Mouse (Mus musculus) intestine, postnatal 0 days (tissue): ENCODE measurements at regions not wholly inside any gene's neighbourhood (a gene's known extent, or its start where the extent isn't known, plus 50 kb on each side); places are given as distances from the start of the nearest gene placed in this dataset.

Experiments used
- ATAC-seq: fragments of 200-750 bp; cut with Nextera tagmentation; 2 replicates; pipeline ENCODE4 v1.8.0; 2017; ENCODE audit warnings: mild to moderate bottlenecking, moderate TSS enrichment, moderate library complexity
- H3K27ac ChIP-seq: fragments of 300-500 bp; sonication (generic); 2 replicates; pipeline ENCODE4 v1.5.1; 2014; ENCODE audit warnings: mild to moderate bottlenecking, low read depth, low read length, moderate library complexity
- H3K27me3 ChIP-seq: fragments of 300-500 bp; sonication (generic); replicated peaks from 2 replicates; pipeline ENCODE4 v1.6.1; 2014; ENCODE audit warnings: low read length, mixed read lengths; ENCODE audit not compliant: control insufficient read depth, insufficient read depth
- H3K36me3 ChIP-seq: fragments of 300-500 bp; sonication (generic); 2 replicates; pipeline ENCODE4 v1.6.1; 2014; ENCODE audit warnings: mild to moderate bottlenecking, moderate library complexity; ENCODE audit not compliant: control insufficient read depth, insufficient read depth
- H3K4me1 ChIP-seq: fragments of 300-500 bp; sonication (generic); replicated peaks from 2 replicates; pipeline ENCODE4 v1.6.1; 2014; ENCODE audit warnings: antibody characterized with exemption, low read length, mixed read lengths; ENCODE audit not compliant: control insufficient read depth, insufficient read depth
- H3K4me2 ChIP-seq: fragments of 300-500 bp; sonication (generic); replicated peaks from 2 replicates; pipeline ENCODE4 v1.6.1; 2014; ENCODE audit warnings: low read depth, mild to moderate bottlenecking, moderate library complexity
- H3K4me3 ChIP-seq: fragments of 300-500 bp; sonication (generic); 2 replicates; pipeline ENCODE4 v1.5.1; 2014; ENCODE audit warnings: low read depth, low read length
- H3K9ac ChIP-seq: fragments of 300-500 bp; sonication (generic); 2 replicates; pipeline ENCODE4 v1.6.1; 2014; ENCODE audit warnings: mild to moderate bottlenecking, low read depth, low read length
- H3K9me3 ChIP-seq: fragments of 300-500 bp; sonication (generic); 2 replicates; pipeline ENCODE4 v1.6.1; 2016; ENCODE audit warnings: mixed run types; ENCODE audit not compliant: control insufficient read depth
- CTCF ChIP-seq: sonication (generic); IDR thresholded peaks from 2 replicates; pipeline ENCODE4 v1.5.1; 2016; ENCODE audit warnings: low read depth, mild to moderate bottlenecking, control low read depth, antibody characterized with exemption, moderate library complexity
- WGBS: fragments of 180-500 bp; shearing (Covaris S2); extraction: QIAGEN DNeasy Blood & Tissue Kit; methylation state at CpG from one replicate; pipeline ENCODE4 v1.1.7; 2014; 5-methylcytosine and 5-hydroxymethylcytosine counted together

- Histone ChIP-seq H3K4me3 (0 out of 2 replicates have a peak overlapping the region, but pooled peaks have one; percentile 5), H3K27me3 (no peaks in the 10 kb centered on the region), H3K9me3 (no peaks in the 10 kb centered on the region), H3K36me3 (no peaks in the 10 kb centered on the region), H3K9ac (no peak overlapping the region), H3K27ac (no peak overlapping the region), H3K4me1 (no peaks in the 10 kb centered on the region), H3K4me2 (peak overlapping the region; percentile 60)
- TF ChIP-seq CTCF = no peak
- ATAC-seq = no peak
- 2% methylated on average over 12 of the region's 12 CpGs for WGBS
These were observed 945.7 kb upstream of the Car8 start for GRCm38 (mm10) chr4:9184451-9185121.

DNA sequence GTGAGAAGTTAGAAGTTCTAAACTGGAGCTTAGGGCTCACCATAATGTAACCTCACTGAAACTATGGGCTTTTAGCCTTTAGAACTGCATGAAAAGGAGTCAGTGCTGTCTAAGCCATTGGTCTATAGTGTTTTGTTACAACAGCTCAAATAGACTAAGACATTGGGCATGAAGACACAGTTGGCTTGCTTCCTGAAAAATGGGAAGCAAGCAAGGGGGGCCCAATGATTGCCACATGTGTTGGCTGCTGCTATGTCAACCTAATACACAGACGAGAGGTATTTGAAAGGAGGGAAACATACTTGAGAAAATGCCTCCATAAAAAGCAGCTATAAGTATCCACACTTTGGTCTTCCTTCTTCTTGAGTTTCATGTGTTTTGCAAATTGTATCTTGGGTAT lies 935.5 kb upstream of the Car8 start:
- H3K9me3 ChIP-seq = no peaks in the 10 kb centered on the region
- no peaks in the 10 kb centered on the region for H3K27me3 ChIP-seq
- H3K4me1 ChIP-seq = no peaks in the 10 kb centered on the region
- WGBS = 70% methylated on average over 1 of the region's 1 CpGs
- H3K27ac ChIP-seq = no peak overlapping the region
- H3K36me3 ChIP-seq = no peaks in the 10 kb centered on the region
- ATAC-seq = no peak
- no peak for TF ChIP-seq CTCF
- no peak overlapping the region for H3K9ac ChIP-seq
- no peak overlapping the region for H3K4me2 ChIP-seq
- H3K4me3 ChIP-seq = no peak overlapping the region

DNA sequence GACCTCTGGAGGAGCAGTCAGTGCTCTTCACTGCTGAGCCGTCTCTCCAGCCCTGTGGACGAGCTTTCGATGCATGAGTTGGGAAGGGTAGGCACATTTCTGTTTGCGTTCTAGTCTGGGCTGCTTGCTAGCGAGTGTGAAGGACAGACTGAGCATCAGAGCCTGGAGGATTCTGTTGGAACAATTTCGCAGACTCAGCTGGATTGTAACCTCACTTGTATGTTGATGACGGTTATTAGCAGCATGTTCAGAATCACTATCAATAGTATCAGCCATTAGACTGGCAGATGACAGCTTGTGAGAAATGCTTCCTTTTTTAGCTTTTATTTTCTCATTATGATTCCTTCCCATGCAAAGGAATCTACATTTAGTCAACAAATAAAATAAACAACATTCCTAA lies 923.5 kb upstream of the Car8 start:
- ATAC-seq = no peak
- Histone ChIP-seq H3K9me3 (no peaks in the 10 kb centered on the region), H3K4me3 (no peak overlapping the region), H3K36me3 (no peaks in the 10 kb centered on the region), H3K27me3 (no peaks in the 10 kb centered on the region), H3K4me1 (no peaks in the 10 kb centered on the region), H3K4me2 (no peak overlapping the region), H3K27ac (no peak overlapping the region), H3K9ac (no peak overlapping the region)
- WGBS = 75% methylated on average over 7 of the region's 7 CpGs
- no peak for TF ChIP-seq CTCF

DNA sequence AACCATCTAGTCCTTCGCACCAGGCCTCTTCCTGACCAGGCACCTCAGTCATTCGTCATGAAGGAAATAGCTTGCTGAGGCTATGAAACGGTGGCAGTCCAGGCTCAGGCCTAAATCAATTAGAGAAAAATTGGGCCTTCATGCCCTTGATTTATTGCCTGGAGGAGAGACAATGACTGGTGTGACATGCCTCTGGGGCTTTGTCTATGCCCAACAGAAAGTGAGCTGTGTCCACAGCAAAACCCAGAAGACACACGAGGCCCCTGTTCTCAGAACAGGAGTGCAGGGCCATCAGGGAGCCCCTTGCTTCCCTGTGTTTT lies 922.9 kb upstream of the Car8 start:
- H3K9ac ChIP-seq = no peak overlapping the region
- TF ChIP-seq CTCF = no peak
- no peak overlapping the region for H3K27ac ChIP-seq
- no peak for ATAC-seq
- 61% methylated on average over 4 of the region's 4 CpGs for WGBS
- no peaks in the 10 kb centered on the region for H3K4me1 ChIP-seq
- no peak overlapping the region for H3K4me2 ChIP-seq
- H3K27me3 ChIP-seq = no peaks in the 10 kb centered on the region
- H3K36me3 ChIP-seq = no peaks in the 10 kb centered on the region
- H3K9me3 ChIP-seq = no peaks in the 10 kb centered on the region
- H3K4me3 ChIP-seq = no peak overlapping the region

DNA sequence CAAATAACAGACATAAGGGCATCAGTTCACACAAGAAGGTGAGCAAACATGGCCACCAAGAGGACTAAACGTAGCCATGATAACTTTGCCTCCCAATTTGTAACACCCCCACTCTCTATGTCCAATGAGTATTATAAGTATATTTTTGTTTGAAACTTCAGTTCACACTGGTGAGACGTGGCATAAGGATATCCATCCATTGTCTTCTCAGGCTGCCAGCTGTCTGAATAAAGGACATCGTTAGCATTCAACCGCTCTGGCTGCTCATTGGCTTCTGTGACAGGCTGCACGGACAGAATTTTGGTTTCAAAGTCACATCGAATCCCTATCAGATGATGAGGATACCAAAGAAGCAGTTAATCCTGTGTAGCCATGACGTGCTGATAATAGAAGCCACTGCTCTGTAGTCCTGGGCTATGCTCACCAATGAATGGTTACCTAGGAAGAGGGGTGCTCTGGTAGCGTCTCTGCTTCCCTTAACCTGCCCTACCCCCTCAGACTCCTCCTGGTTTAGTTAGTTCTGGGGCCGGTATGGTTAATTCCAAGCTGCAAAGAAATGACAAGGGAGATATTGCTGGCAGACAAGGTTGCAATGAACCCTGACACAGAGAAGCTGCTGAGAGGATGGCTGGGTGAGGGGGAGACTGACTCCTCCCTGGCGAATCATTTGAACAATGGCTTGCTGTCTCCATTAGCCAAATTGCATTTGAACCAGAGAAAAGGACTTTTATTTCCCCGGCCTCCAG lies 922.4 kb upstream of the Car8 start:
- no peak overlapping the region for H3K4me3 ChIP-seq
- H3K4me2 ChIP-seq = no peak overlapping the region
- H3K27ac ChIP-seq = no peak overlapping the region
- H3K4me1 ChIP-seq = no peaks in the 10 kb centered on the region
- no peak for TF ChIP-seq CTCF
- no peaks in the 10 kb centered on the region for H3K9me3 ChIP-seq
- H3K36me3 ChIP-seq = no peaks in the 10 kb centered on the region
- ATAC-seq = no peak
- no peak overlapping the region for H3K9ac ChIP-seq
- WGBS = 77% methylated on average over 11 of the region's 11 CpGs
- no peaks in the 10 kb centered on the region for H3K27me3 ChIP-seq

DNA sequence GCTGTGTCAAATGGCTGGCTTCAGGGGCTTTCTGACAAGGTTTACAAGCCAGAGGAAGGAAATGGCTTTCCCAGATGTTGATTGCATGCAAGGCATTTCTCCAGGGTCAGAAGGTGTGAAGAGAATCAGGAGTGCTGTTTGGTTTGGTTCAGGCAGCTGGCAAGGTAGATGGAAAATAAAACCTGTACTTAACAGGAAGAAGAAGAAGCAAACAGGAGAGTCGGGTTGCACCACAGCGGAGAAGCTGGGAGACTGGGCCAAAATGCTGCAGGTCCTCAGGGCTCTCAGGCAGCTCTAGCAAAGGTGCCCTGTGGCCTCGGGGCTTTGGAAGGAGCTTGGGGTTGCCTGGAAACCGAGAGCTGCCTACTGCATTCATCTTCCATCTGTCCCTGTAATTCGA lies 908.9 kb upstream of the Car8 start:
- no peak for ATAC-seq
- Histone ChIP-seq H3K9ac (no peak overlapping the region), H3K27me3 (no peaks in the 10 kb centered on the region), H3K4me3 (no peak overlapping the region), H3K36me3 (no peaks in the 10 kb centered on the region), H3K9me3 (no peaks in the 10 kb centered on the region), H3K4me1 (no peaks in the 10 kb centered on the region), H3K27ac (no peak overlapping the region), H3K4me2 (no peak overlapping the region)
- 19% methylated on average over 5 of the region's 5 CpGs for WGBS
- TF ChIP-seq CTCF = no peak
